Mouse (Mus musculus) heart, adult 8-10 months (tissue): ENCODE measurements around the gene Kif20b. TPM values are rescaled to one million over a fixed set of nuclear protein-coding genes. Genes with fewer than 3 reads are reported as not detected.

Experiments
- DNase-seq: peaks from one replicate; pipeline ENCODE4 v3.0.0; 2022; ENCODE audit warnings: low spot score
- total RNA-seq, 4 experiments: library from RNA; stranded (reverse); gene quantifications; 2 replicates each; pipeline ENCODE4 v1.2.4; 2022

Kif20b gene
- total RNA-seq = under 1 TPM; 0.30 to 0.87 (median 0.56) TPM

- peak; percentile 90 for DNase-seq
These were observed at the start of gene Kif20b for GRCm38 (mm10) chr19:34921652-34922602. TSS of gene Kif20b (plus strand) at chr19:34922361.

- DNase-seq = no peak
These were observed 45.5 kb upstream of the Kif20b start for GRCm38 (mm10) chr19:34876676-34877075.

GRCm38 (mm10) chr19:34877898-34878602 is 44.1 kb upstream of the Kif20b start:
- peak; percentile 91 for DNase-seq

DNA sequence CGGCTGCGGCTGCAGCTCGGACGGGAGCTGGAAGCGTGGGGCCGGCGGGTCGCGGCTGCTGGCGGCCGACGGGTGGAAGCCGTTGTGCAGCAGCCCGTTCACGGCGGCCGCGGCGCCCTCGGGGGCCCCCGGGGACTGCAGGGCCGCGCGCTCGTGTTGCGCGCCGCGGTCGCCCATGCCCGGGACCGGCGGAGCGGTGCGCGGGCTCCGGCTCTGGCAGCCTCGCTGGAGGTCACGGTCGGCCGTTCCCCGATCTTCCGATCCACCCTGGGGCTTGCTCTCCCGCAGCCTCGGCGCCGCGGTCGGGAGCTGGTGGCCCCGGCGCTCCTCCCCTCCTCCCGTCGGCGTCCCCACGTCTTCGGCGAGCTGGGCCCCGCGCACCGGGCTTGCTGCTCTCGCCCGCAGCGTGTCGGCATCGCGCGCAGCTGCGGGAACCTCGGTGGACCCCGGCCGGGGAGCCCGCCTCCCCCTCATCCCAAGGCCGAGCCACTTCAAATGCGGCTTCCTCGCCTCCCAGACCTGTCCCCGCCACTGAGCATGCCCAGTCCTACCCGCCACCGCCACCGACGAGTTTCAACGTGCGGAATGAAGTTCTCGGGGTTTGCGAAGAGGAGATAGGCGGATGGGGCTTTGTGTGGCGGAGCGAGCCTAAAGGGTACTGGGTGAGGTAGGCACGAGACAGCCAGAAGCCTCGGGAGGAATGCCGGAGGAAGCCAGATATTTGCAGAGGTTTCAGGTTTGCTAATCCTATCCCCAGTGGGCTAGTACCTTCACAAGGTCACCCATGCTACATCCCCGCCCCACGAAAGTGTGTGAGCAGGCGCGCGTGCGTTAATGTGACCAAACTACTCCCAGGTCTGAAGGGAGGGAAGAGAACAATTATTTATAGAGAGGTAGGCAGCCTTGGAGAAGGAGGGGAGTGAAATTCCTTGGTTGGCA is 43.3 kb upstream of the Kif20b start, which contains the start of gene Pank1:
Gene Pank1 (minus strand): TSS at position 853 of the 939 bp plus-strand sequence.
- peak; percentile 72 for DNase-seq

DNA sequence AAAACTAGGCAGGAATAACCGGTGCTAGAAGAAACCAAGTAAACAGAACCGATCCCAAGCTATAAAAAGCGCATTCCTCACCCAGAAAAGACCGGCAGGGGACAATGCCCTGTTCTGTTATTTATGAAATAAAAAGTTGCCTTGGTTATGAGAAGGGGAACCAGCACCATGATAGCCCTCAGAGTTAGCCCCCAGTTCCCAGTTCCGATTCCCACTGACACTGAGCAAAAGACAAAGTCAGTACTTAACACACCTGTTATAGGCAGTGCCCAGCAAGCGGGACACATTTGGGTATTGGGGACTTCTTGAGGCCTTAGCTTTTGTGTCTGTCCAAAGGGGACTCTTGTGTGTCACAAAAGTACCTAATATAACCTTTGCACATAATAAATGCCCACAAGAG is 42.5 kb upstream of the Kif20b start:
- DNase-seq = peak; percentile 8

DNA sequence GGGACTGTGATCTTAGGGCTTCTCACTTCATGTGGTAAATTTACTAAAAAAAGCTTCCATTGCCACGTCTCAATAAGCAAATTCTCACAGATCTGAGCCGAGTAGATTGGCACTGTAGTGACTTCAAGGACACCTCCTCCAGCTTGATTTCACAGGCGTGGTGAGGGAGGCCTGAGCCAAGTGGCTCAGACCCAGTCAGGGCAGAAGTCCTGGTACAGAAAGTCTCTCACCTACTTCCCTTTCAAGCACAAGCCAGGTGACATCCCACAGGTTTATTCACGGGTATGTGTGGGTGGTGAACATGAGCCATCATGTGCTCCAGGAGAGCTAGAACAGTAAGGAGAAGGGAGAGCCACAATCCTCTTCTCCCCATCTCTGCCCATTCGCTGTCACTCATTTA is 41.0 kb upstream of the Kif20b start:
- DNase-seq = no peak

GRCm38 (mm10) chr19:34882443-34882842 is 39.7 kb upstream of the Kif20b start:
- no peak for DNase-seq

DNA sequence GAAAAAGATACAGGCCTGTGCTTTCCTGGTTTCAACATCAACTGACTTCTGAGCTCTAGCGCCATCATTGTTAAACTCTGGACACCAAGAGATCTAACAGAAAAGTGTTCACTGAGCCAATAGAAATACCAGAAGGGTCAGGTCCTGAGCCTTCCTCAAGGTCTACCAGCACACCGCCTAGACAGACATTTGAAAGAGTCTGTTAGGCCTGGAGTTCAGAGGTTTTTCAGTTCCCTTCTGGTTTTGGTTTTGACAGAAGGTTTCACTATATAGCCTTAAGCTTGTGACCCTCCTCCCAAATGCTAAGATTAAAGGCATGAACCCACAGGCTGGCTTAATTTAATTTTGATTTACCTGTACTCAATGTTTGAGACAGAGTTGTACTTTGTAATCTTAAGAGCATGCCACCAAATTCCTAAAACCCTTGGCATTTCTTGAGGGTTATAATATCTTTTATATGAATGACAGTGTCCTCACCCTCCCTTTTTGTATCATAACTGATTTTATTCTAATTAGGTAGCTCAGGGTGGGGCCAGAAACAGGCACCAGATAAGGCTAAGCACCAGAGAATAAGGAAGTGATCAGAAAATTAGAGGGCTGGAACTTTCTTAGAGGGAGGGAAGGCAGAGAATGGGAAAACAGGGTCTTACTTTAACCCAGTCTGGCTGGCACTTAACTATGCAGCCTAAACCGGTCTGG is 38.5 kb upstream of the Kif20b start:
- DNase-seq = no peak

DNA sequence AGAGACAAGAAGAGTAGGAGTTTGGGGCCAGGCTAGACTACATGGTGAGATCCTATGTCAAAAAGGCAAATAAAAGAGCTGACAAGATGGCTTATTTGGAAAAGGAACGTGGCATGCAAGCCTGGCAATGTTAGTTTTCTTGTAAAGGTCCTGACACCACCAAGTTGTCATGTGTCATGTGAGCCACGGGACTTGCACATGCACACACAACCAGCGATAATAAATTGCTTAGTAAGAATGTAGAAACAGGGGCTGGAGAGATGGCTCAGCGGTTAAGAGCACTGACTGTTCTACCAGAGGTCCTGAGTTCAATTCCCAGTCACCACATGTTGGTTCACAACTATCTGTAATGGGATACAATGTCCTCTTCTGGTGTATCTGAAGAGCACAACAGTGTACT is 35.8 kb upstream of the Kif20b start:
- DNase-seq = no peak

DNA sequence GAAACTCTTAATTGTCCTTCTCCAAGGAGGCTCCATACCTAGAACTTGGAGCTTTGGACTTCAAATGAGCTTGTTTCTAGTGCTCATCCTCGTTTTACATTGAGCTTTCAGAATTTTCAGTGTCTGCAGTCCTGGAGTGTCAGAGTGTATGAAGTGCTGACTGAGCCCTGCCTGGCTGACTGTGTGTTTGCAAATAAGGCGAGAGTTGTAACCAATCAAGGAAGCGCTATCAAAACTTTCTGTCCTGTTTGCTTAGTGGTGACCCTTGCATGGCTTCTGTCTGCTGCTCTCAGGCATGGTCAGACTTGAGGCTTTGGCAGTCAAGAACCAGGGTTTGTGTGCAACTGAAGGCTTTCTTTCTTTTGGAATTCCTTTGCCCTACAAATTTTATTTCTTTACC is 31.2 kb upstream of the Kif20b start:
- DNase-seq = no peak

DNA sequence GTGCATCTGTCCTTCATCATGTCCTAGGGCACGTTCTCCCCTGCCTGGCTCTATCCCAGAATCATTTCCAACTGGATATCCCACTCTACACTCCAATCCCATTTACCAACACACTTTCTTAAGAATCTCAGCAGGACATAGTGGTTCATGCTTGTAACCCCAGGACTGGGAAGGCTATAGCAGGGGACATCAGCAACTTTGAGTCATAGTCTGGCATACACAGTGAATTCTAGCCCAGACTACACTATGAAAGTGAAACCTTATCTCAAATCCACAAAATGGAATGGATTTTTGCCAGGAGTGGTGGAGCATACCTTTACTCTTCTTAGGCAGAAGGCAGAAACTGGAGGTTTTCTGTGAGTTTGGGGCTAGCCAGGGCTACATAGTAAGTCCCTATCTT is 30.6 kb upstream of the Kif20b start:
- no peak for DNase-seq

- DNase-seq = no peak
These were observed 27.1 kb upstream of the Kif20b start for GRCm38 (mm10) chr19:34895082-34895481.

DNA sequence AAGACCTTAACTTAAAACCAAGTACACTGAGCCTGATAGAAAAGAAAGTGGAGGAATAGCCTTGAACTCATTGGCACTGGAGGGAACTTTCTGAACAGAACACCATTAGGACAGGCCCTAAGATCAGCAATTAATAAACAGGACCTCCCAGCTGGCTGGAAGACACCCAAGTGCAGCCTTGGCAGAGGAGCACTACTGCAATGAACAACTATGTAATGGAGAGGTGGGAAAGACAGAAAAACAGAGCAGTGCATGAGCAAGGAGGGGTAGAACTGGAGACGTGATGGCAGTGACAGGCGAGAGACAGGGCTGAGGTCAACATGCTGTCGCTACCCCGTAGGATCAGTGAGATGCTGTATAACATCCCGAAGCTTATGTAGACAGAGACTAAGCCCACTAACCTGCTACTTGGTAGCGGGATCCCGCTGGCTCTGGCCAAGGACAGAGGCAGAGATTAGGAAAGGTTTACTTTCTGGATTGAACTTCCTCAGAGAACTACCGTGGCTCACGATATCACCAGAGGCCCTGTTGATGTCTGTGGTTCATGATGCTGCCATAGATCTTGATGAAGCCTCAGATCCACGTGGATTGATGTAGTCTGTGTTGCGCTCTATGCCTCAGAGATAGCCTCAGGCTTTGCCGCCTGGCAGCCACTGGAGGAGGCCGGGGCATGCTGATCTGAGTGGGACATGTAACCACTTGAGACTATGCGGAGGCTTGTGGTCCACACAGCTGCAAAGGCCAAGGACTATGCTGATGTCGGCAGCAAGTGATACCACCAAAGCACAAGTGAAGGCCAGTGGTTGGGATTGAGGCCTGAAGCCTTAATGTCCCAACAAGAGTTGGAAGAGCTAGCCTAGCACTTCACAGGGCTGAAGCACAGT is 24.8 kb upstream of the Kif20b start:
- DNase-seq = no peak

- DNase-seq = no peak
These were observed 23.2 kb upstream of the Kif20b start for GRCm38 (mm10) chr19:34898941-34899340.

DNA sequence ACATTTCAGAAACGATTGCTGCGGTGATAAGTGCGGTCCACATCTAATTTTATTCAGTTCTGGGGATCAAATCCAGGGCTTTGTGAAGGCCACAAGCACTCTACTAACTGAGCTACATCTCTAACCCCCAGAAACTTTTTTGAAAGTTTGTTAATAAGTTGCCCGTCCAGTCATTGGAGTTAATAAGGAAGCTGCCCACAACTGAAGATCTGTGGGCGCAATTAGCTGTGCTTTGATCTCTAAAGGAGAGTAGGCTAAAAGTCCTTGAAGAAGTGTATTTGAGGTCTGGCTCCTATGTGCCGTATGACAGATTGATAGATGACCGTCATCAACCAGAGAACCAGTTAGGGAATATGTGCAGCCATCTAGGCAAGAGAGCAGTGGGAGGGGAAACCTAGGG is 20.9 kb upstream of the Kif20b start:
- DNase-seq = no peak

GRCm38 (mm10) chr19:34901735-34902134 is 20.4 kb upstream of the Kif20b start:
- no peak for DNase-seq

DNA sequence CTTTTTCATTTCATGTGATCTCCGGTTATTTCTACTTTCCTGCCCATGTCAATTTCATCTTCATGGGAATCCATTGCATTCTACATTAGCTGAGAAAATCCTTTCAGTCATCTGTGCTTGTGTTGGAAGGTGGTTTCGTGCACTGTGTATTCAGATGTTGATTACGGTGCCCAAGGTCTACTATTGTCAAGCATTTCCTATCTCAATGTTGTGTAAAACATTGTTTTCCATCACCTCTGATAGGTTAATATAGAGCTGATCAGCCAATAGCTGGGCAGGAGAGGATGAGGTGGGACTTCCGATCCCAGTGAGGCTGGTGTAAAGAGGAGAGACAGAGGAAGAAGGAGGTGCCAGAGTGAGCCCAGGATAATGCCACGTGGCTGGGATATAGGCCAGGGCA is 18.1 kb upstream of the Kif20b start:
- no peak for DNase-seq

- no peak for DNase-seq
These were observed 16.7 kb upstream of the Kif20b start for GRCm38 (mm10) chr19:34905424-34905823.

GRCm38 (mm10) chr19:34906772-34907171 is 15.4 kb upstream of the Kif20b start:
- DNase-seq = peak; percentile 19

GRCm38 (mm10) chr19:34912366-34912765 is 9.8 kb upstream of the Kif20b start:
- no peak for DNase-seq
